Mouse (Mus musculus) cerebellum, adult 9-11 months (tissue): ENCODE results near the gene Krt90.
"Not testable (repeated sequence)": the region's sequence is repeated elsewhere in the genome, so short reads cannot be mapped to it uniquely, and the experiment has no call there.

ENCODE experiments used
- DNase-seq: peaks from one replicate; pipeline ENCODE4 v3.0.0; 2022

The Krt90 gene

GRCm38 (mm10) chr15:101562850-101563249 lies at the start of gene Krt90:
Gene Krt90, minus strand, starts transcription at chr15:101562950.
- DNase-seq, result no peak

GRCm38 (mm10) chr15:101599123-101599522 lies 36.4 kb upstream of the Krt90 start:
- DNase-seq, result no peak

- no peak for DNase-seq
Observed at GRCm38 (mm10) chr15:101588216-101588615, 25.5 kb upstream of the Krt90 start.

DNA sequence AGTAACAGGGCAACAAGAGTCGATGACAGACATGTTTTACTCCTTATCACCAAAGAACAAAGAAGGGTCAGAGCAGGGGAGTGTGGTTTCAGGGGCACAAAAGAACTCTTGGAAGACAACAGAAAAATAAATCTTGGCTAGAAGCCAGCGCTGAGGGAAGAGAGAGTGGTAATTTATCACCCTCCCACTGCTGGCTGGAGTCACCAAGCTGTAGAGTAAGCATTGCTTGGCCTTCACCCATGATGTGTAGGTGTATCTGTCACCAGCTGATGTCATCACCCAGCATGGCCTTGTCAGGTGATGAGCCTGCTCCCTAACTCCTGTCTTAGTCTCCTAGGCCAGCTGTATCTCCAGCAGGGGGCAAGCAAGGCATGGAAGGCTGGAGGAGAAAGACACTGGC lies 21.7 kb upstream of the Krt90 start:
- DNase-seq, result no peak

GRCm38 (mm10) chr15:101583211-101583965 lies 20.6 kb upstream of the Krt90 start:
- no peak for DNase-seq

- no peak for DNase-seq
Observed at GRCm38 (mm10) chr15:101581701-101582100, 19.0 kb upstream of the Krt90 start.

DNA sequence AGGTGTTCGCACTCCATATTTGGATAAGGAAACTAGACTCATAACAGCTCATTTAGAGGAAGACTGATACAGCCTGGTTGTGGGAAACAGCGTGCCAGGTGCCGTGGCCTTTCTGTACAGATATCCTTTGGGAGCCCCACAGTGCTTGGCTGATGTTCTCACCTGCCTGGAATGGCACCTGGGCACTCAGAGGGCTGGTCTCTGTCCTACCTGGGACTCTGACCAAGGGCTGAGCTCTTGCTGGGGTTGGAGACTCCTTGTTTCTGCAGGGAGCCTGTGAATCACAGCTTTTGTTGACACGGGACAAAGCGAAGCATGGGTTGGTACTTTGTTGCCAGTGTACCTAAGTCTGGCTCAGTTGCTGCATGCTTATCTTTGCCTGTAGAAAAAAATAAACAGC lies 12.8 kb upstream of the Krt90 start:
- DNase-seq, result no peak

DNA sequence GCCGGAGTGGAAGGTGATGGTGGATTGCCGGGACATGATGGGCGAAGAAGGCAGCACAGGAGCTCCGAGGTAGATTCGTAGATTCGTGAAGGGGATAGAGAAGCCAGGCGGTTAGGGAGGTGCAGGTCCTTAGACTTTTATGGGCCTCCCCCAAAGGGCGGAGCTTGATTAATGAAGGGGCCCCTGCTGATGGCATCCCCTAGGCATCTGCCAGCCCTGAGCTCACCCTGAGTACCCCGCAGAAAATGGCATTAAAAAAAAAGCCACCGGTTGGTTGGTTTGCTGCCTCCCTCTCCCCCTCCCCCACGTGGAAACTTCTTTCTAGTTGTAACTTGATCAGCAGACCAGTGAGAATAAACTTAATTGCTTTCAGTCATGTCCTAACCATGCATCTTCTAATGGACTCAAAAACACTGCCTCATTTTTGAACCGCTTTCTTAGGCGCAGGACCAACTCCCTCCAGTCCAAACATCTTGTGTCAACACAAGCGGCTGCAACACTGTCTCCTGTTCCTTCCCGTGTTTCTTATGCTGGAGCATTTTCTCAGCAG lies 11.1 kb upstream of the Krt90 start, which contains the start of gene Krt75:
Gene Krt75 (minus strand): TSS at position 109 of the 550 bp plus-strand sequence.
- no peak for DNase-seq

GRCm38 (mm10) chr15:101567780-101568179 lies 5.0 kb upstream of the Krt90 start:
- DNase-seq, result no peak

- DNase-seq, result no peak
Observed at GRCm38 (mm10) chr15:101558034-101558646, 4.6 kb downstream of the Krt90 start.

- DNase-seq, result no peak
Observed at GRCm38 (mm10) chr15:101553169-101553568, 9.6 kb downstream of the Krt90 start.

DNA sequence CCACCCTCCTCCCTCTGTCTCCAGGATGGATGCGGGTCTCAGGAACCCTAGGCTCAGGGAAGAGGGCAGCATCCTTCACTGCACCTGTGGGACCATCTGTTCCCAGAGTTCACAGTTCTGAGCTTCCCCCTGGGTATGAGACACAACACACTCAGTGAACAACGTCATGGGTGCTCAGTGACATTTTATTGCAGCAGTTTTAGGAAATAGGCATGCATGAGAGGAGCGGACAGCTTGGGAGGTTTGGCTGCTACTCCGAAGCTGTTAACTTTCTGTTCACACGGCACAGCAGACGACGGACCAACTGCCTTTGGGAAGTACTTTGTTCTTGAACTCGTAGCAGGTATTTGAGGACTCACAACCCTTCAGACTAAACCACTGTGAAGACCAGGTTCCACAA lies 10.6 kb downstream of the Krt90 start:
- no peak for DNase-seq

GRCm38 (mm10) chr15:101550567-101550966 lies 12.2 kb downstream of the Krt90 start, which contains the start of gene Krt82:
Gene Krt82, minus strand, starts transcription at chr15:101550667.
- DNase-seq, result no peak

DNA sequence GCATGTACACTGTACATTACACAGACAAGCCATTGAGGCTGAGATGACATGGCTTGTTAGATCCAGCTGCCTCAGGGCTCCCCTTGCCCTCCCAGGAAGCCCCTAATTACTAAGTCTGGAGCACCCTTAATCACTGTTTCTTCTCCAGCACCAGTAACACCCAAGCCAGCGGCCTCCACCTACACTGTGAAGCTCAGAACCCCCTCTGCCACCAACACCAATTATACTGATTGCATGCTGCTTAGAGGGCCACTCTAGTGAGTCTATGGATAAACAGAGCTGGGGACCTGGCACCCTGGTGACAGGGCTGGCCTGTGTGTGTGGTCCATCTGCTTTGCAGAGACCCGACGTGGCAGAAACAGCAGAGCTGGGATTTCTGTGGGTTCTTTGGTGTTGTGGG lies 18.3 kb downstream of the Krt90 start:
- DNase-seq, result no peak

- DNase-seq, result no peak
Observed at GRCm38 (mm10) chr15:101542543-101542942, 20.2 kb downstream of the Krt90 start.

GRCm38 (mm10) chr15:101538580-101538900 lies 24.2 kb downstream of the Krt90 start:
- DNase-seq, result no peak

DNA sequence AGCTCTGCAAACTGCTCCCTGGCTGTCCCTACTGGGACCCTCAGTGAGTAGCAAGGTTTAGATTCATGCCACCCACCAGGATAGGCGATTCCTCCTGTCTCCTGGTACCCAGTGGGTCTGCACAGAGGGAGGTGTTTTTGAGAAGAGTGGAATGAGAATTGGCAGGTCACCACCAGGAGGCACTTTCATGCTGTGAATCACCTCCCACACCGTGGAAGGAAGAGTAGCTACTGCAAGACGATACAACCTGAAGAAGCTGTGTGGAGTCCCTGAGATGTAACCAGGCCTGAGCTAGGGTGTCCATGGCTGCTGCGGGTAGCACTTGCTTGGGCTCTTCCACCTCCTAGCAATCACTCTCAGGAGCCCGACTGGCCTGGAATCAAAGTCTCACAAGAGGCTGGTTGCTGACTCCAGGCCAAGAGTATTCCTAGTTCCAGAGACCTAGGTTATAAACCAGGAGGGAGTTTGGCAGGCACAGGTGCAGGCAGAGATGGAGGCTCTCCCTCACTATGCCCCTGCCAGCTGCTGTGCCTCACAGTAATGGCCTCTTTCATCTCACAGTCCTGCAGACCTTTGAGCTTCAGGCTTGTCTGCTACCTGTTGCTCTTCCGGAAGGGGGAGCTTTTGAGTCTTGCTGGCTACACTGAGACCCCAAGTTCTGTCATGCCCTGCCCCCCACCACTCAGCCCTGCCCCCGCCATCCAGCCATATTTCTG lies 24.7 kb downstream of the Krt90 start:
- no peak for DNase-seq

DNA sequence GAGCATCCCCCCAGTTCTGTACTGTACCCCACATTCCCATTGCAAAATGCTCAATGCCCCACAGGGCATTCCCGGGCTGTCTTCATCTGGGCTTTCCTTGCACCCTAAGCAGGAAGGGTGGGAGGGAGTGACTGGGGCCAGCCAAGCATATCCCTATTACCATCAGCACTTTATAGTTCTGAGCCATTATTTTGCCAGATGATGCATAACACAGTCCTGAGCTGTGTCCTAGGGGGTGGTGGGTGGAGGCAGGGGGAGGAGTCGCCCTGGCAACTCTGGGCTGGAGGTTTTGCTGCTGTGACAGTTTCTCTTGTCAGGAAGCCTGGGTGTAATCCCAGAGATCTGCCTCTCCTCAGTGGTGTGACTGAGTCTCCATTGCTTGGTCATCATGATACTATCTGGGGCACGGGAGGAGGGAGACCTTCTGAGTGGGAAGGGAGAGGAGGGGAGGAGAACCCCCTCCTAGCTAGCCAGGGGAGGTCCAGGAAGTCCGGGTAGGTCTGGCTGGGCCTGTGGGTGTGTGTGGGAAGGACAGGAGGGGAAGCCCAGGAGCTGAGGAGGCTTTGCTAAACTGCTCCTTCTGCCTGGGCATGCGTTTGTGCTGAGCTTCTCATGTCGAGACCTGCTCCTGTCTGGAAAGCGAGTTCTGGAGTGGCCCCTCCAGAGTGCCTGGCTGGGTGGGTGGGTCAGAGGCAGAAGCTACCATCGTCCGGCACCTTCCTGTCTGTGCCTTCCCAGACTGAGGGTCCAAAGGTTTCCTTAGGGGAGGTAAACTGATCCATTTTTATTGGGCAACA lies 26.5 kb downstream of the Krt90 start:
- DNase-seq, result no peak

GRCm38 (mm10) chr15:101532720-101533119 lies 30.0 kb downstream of the Krt90 start, which contains the start of gene Krt84:
Gene Krt84, minus strand, starts transcription at chr15:101532820.
- no peak for DNase-seq

DNA sequence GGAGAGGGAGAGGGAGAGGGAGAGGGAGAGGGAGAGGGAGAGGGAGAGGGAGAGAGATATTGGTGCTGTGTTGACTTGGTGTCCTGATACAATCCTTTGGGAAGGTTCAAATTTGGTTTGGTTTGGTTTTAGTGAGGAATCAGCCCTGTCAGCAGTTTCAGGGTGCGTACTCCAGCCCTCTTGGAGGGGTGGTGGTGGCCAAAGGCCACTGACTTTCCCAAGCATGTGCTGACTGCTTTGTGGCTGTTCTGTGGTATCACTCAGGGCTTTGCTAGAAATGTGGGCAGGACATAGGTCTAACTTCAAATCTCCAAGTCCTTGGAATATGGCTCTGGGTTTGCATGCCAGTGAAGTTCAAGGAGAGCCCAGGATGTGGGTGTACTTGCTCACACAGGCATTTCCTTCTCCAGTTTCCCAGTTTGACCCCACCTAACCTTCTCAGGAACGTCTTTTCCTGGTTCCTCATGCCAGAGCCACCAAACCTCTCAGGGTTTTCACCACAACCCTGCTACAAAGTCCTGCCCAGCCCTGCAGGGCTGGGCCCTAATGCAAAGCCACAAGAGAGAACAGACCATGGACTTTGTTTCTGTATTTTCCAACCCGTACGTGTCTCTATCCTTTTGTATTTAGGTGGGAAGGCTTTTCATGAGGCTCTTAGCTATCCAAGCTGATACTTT lies 40.1 kb downstream of the Krt90 start:
- DNase-seq, result no peak

DNA sequence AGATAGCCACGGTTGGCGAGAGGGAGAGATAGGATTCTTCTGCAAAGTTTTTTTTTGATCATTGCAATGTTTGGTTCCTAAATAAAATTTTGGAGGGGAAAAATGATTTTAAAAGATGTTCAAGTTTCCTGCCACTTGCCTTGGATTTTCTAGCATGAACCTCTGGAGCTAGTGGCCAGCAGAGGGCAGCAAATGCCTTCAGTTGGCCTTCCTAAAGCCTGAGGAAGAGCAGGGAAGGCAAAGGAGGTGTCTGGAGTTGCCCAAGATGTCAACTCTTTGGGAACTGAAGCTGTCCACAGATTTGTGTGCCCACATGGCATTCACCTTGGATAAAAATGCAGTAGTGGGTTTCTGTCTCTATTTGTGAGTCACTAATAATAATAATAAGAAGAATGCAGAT lies 43.0 kb downstream of the Krt90 start:
- DNase-seq, result peak; percentile 47

DNA sequence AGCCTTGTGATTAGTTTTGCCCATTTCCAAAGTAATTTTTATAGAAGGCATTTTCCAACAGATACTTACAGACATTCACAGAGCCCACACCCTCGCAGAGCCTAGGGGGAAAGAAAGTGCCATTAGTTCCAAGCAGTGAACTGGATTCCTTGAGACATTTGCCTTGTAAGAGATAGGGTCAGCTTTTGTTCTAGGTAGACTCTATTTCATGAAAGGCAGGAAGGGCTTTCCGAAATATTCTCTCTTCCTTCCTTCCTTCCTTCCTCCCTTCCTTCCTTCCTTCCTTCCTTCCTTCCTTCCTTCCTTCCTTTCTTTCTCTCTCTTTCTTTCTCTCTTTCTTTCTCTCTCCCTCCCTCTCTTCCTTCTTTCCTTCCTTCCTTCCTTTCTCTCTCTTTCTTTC lies 45.6 kb downstream of the Krt90 start, which contains the start of gene Gm49425:
Gene Gm49425 (minus strand): TSS at position 101 of the 400 bp plus-strand sequence.
- not testable (repeated sequence) for DNase-seq
